Mouse (Mus musculus): Measurements from ENCODE around the gene Nmu.

Nmu gene

DNA sequence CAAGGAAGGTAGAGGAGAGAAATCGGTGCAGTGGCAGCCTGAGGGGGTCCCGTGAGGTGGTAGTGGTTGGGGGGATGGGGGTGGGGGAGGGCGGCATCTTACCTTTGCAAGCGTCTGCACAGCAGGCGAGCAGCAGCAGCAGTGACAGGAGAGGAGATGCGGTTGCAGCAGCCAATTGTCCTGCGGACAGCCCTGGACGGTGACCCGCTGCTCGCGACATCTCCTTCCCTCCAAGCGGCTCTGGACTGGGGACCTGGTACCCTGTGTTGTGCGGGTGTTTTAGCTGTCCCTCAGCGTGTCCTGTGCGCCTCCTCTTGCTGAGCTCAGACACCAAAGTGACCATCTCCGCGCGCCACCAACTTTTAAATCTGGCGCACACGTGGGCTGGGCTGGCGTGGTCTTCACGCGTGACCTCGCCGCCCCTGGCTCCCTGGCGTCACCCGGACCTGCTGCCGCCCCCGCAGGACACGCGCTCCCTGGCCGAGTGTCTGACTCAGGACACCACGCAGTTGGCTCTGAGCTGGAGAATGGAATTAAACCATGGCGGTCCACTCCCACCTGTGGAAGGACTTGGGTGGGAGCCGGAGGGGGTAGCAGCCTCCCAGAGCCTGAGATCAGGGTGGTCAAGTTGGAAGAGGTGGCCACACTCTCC is at the start of gene Nmu:
Nmu (minus strand) TSS at position 336 of the 652 bp plus-strand sequence.
- no peak for DNase-seq

DNA sequence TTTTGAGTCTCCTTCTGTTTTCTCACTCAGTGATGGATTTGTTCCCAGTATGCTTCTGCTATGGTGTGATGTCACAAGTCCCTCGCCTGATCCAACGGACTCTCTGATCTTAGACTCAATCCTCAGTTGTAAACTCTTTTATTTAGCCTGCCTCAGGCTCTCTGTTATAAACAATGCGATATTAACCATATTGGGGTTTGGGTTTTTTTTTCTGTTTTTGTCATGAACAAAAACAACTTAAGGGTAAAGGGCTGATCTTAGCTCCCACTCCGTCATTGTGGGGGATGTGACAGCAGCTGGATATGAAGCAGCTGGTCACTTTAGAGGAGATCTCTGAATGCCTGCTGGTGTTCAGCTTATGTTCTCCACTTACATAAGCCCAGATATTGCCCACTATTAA is 48.1 kb upstream of the Nmu start:
- DNase-seq, result no peak

DNA sequence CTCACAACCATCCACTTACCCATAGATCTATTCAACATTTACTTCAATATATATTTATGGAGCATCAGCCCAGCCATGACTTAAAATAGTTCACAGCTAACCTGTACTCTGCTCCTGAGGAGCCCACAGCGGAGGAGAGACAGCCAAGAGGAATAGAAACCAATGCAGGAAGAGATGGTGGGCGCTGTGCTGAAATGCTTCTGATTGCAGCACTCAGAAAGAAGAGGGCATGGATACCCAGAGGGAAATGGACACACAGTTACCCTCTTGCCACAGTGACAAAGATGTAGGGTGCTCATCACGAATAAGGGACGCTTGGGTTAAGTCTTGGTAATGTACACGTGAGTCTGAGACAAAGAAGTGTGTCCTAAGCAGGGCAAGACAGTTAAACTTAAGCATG is 30.8 kb upstream of the Nmu start:
- no peak for DNase-seq

DNA sequence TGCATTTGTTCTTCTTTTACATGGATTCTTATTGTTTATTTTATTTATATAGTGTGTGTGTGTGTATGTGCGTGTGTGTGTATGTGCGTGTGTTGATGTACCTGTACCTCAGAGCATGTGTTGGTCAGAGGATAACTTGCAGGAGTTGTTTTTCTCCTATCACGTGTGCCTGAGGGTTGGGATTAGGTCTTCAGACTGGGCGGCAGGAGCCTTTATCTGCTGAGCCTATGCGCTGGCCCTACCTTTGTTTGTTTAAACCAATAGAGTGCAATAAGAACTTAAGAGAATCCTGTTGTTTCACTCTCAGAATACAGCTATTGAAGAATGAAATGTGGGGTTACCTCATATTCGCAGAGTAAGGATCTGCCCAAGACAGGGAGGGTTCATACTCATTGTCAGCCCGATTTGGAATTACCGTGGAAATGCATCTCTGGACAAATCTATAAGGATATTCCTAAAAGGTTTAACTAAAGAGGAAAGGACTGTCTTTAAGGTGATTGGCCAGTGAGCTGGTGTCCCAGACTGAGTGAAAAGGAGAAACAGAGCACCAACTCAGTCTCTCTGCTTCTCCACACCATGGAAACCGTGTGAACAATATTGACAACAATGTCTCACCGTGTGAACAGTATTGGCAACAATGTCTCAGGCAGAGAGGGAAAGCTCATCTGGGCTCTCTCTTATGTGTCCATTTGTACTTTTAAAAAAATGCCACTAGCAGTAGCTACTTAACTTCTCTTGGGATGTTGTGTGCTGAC is 25.6 kb upstream of the Nmu start:
- no peak for DNase-seq

- DNase-seq, result no peak
Measured at GRCm38 (mm10) chr5:76388474-76388873, 24.9 kb upstream of the Nmu start.

GRCm38 (mm10) chr5:76383673-76384072 is 20.1 kb upstream of the Nmu start:
- no peak for DNase-seq

- no peak for DNase-seq
Measured at GRCm38 (mm10) chr5:76381836-76382235, 18.2 kb upstream of the Nmu start.

DNA sequence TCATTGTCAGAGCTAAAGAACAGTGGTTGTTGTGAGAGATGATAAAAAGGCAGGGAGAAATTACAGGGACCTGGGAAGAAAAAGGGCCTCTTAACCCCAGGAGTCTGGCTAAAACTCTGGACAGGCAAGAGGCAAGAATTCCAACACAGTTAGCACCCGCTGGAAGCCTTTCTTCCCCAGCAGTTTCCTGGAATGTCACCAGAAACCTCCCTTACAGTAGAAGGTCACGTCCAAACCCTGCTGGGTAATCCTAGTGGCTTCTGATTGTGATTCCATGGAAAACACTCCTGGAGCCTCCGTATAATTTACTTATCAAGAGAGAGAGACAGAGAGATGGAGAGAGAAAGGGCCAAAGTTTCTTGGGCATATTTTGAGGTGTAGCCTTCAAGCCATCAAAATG is 15.6 kb upstream of the Nmu start:
- no peak for DNase-seq

GRCm38 (mm10) chr5:76369215-76369840 is 5.7 kb upstream of the Nmu start:
- no peak for DNase-seq

DNA sequence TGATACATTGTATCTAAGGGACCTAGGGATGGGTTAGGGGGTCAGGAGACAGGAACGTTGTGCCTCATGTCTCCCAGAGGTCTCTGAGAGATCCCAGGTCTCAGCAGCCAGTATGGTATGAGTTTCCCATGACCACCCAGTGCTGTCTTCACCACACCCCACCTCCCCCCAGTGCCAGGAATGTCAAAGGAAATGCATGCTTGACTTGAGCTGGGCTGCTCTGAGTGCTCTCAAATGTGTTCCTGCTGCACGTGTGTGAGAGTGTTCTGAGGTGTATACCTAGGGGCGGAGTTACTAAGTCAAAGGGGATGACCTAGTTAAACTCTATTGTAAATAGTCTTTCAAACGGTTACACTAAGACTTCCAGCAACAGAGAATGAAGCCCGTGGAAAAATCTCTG is 1.8 kb upstream of the Nmu start:
- no peak for DNase-seq

- no peak for DNase-seq
Measured at GRCm38 (mm10) chr5:76360786-76361185, 2.8 kb downstream of the Nmu start.

- DNase-seq, result no peak
Measured at GRCm38 (mm10) chr5:76360057-76360456, 3.5 kb downstream of the Nmu start.

- DNase-seq, result no peak
Measured at GRCm38 (mm10) chr5:76351953-76352611, 11.5 kb downstream of the Nmu start.

- no peak for DNase-seq
Measured at GRCm38 (mm10) chr5:76351537-76351936, 12.1 kb downstream of the Nmu start.

- DNase-seq, result no peak
Measured at GRCm38 (mm10) chr5:76346137-76346536, 17.5 kb downstream of the Nmu start.

- no peak for DNase-seq
Measured at GRCm38 (mm10) chr5:76340931-76341330, 22.7 kb downstream of the Nmu start.

- no peak for DNase-seq
Measured at GRCm38 (mm10) chr5:76337100-76337499, 26.5 kb downstream of the Nmu start.

- no peak for DNase-seq
Measured at GRCm38 (mm10) chr5:76333833-76334232, 29.8 kb downstream of the Nmu start.

GRCm38 (mm10) chr5:76330953-76331352 is 32.6 kb downstream of the Nmu start, which contains the start of gene Pdcl2:
Gene Pdcl2, minus strand, starts transcription at chr5:76331156.
- DNase-seq, result no peak

GRCm38 (mm10) chr5:76327296-76327695 is 36.3 kb downstream of the Nmu start:
- DNase-seq, result no peak

DNA sequence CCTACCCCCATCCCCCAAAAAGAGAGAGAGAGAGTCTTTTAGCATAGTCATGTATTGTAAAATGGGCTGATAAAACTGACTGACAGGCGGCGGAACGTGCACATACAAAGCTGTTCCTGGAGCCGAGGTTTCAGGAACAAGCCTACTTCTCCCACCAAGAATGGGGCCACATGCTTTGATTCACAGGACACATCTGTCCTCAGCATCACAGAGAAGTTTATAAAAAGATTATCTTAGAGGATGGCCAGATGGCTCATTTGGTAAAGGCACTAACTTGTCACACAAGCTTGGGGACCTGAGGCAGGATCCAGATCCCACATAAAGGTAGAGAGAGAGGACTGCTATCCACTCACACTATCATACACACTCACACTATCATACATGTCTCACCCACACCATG is 38.5 kb downstream of the Nmu start:
- no peak for DNase-seq

DNA sequence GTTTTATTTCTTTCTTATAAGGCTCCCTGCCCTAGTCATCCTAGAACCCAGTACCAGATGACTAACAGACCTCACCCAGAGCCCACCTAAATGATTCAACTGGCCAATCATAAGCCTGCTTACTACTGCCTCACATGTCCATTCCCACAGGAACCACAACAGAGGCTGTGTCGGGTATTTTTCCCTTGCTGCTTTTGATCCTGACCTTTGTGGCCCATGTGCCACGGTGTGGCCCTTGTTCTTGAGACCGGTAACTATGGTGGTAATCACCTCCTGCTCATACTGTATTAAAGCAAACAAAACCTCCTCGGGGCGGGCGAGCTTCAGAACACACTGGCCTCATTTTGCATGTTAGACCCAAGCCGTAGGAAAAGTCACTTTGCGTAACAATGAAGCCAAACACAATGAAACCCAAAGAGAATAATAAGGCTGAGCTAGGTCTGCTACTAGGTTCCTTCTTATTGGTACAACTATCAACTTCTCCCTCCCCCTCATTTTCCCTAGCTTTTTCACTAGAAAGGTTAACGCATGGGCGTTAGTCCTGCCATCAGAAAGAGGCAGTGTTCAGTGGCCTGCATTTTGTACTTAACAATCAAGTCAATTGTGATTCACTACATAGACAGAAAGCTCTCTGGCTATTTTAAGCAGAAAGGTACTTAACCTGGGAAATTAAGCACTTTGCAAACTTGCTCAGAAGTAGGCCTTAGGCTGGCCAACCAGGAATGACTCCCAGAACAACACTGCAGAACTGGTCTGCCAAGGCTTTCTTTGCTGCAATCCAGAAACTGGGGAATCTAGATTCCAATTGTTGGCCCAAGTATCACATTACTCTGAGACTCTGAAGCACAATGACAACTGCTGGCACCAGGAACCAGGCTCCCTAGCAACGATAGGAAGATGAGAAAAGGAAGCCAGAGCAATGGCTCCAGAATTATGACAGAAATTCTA is 42.1 kb downstream of the Nmu start:
- DNase-seq, result no peak

Data from right cerebral cortex, postnatal 14 days (tissue).